ENCODE assay signal across 19 mouse cellular contexts in genomic region chr2:15538643-15539042, GRCm38 (mm10). TPM values are rescaled to one million over a fixed set of nuclear protein-coding genes. Genes with fewer than 3 reads are reported as not detected.
A peak's percentile ranks its signal among the peaks of the same experiment; 100 is the strongest.
DNase-seq lines count a peak whose midpoint lies in the region; ATAC-seq lines count a peak whose summit lies in the region.
"Had no signal": no experiment of that assay in that cellular context is flagged by ENCODE, and none has a peak within 500 bp of the region (broad histone marks: within the 10 kb centered on the region; RNA-seq: fewer than 3 reads in every experiment).

No protein-coding gene starts in this region.

- H3K4me3 ChIP-seq in heart, embryonic 12.5 days = no peak overlapping the region
- no peak overlapping the region for H3K4me3 ChIP-seq in midbrain, embryonic 13.5 days (replicated peaks)
- H3K4me3 ChIP-seq: hindbrain, embryonic 15.5 days; layer of hippocampus, adult 2 months; left cerebral cortex, adult 2 months; limb, embryonic 13.5 days; midbrain, embryonic 10.5 days had no signal

- no peaks in the 10 kb centered on the region for H3K4me1 ChIP-seq in heart, embryonic 12.5 days (replicated peaks)
- H3K4me1 ChIP-seq in midbrain, embryonic 13.5 days (replicated peaks) = no peaks in the 10 kb centered on the region
- H3K4me1 ChIP-seq: hindbrain, embryonic 15.5 days; limb, embryonic 13.5 days; midbrain, embryonic 10.5 days had no signal

- H3K36me3 ChIP-seq in heart, embryonic 12.5 days = no peaks in the 10 kb centered on the region
- H3K36me3 ChIP-seq in midbrain, embryonic 13.5 days = no peaks in the 10 kb centered on the region
- H3K36me3 ChIP-seq: G1E; hindbrain, embryonic 15.5 days; limb, embryonic 13.5 days; midbrain, embryonic 10.5 days had no signal

- H3K4me2 ChIP-seq in heart, embryonic 12.5 days = no peak overlapping the region
- no peak overlapping the region for H3K4me2 ChIP-seq in midbrain, embryonic 13.5 days (replicated peaks)
- H3K4me2 ChIP-seq: hindbrain, embryonic 15.5 days; limb, embryonic 13.5 days had no signal

- H3K9me3 ChIP-seq in heart, embryonic 12.5 days (replicated peaks) = no peaks in the 10 kb centered on the region
- H3K9me3 ChIP-seq in midbrain, embryonic 13.5 days = no peaks in the 10 kb centered on the region
- H3K9me3 ChIP-seq: G1E; hindbrain, embryonic 15.5 days; limb, embryonic 13.5 days; midbrain, embryonic 10.5 days had no signal

- intact Hi-C loops in heart, postnatal 25 days (cut with DNase I) = no loop called here
- intact Hi-C loops in heart, postnatal 10 days (cut with DNase I) = no loop called here

- DNase-seq in heart, postnatal 25 days (ENCODE audit: low spot score) = no peak
- peak; percentile 2 for DNase-seq in retina, postnatal 1 day
- DNase-seq in retina, embryonic 14.5 days (ENCODE audit: low spot score) = no peak
- peak; percentile 16 to 32 for DNase-seq in heart, postnatal 10 days
- no peak for DNase-seq in embryo, embryonic 9.5 days (ENCODE audit: extremely low spot score)
- DNase-seq in embryo, embryonic 10 days (ENCODE audit: low spot score) = no peak
- DNase-seq: adrenal gland, postnatal 25 days; cerebellum, postnatal 14 days; gastrocnemius, postnatal 36 days; kidney, adult 2 months; liver, postnatal 0 days had no signal

- no peak overlapping the region; the same call in 1 of the 2 replicates for H3K27ac ChIP-seq in heart, embryonic 12.5 days (ENCODE audit: poor library complexity, severe bottlenecking)
- no peak overlapping the region for H3K27ac ChIP-seq in midbrain, embryonic 13.5 days
- H3K27ac ChIP-seq: hindbrain, embryonic 15.5 days; layer of hippocampus, adult 2 months; left cerebral cortex, adult 2 months; limb, embryonic 13.5 days; midbrain, embryonic 10.5 days had no signal

- WGBS in heart, embryonic 12.5 days = 56% methylated on average over 1 of the region's 1 CpGs
- WGBS in midbrain, embryonic 13.5 days = 61% methylated on average over 1 of the region's 1 CpGs

- no peaks in the 10 kb centered on the region for H3K27me3 ChIP-seq in heart, embryonic 12.5 days (replicated peaks)
- H3K27me3 ChIP-seq in midbrain, embryonic 13.5 days = no peaks in the 10 kb centered on the region
- H3K27me3 ChIP-seq: hindbrain, embryonic 15.5 days; limb, embryonic 13.5 days had no signal

- peak; percentile 53 for ATAC-seq in heart, embryonic 12.5 days (ENCODE audit: insufficient number of reproducible peaks, low FRiP score)
- ATAC-seq in midbrain, embryonic 13.5 days = no peak
- ATAC-seq: liver, postnatal 0 days had no signal

- H3K9ac ChIP-seq in heart, embryonic 12.5 days = no peak overlapping the region
- H3K9ac ChIP-seq in midbrain, embryonic 13.5 days (replicated peaks) = no peak overlapping the region
- H3K9ac ChIP-seq: hindbrain, embryonic 15.5 days; limb, embryonic 13.5 days; liver, postnatal 0 days had no signal

RNA-seq across cellular contexts. Expression of gene Malrd1, which starts 12.4 kb away (rescaled TPM):
- polyA plus RNA-seq in heart, embryonic 12.5 days (2016; fragmentation: Nextera tagmentation; extraction: Ambion mirVana) = not detected in 2 replicates
- total RNA-seq in heart, postnatal 25 days (2021) = not detected
- total RNA-seq in heart, postnatal 10 days (2021) = not detected
- 0.09 and 0.12 TPM in 2 replicates for polyA plus RNA-seq in midbrain, embryonic 13.5 days (2015; fragmentation: Nextera tagmentation; extraction: Ambion mirVana)
- total RNA-seq: adrenal gland, postnatal 25 days; gastrocnemius, postnatal 36 days; layer of hippocampus, adult 2 months; left cerebral cortex, adult 2 months had no signal
- polyA plus RNA-seq: G1E; liver, postnatal 0 days; midbrain, embryonic 10.5 days had no signal

Comparison
In these comparisons a context has a peak if more than half of its experiments do, and no peak if none do; other contexts are left out.
1. DNase-seq: peak in retina, postnatal 1 day (single experiment) and heart, postnatal 10 days (2 of 2); none in heart, postnatal 25 days (single experiment), retina, embryonic 14.5 days (single experiment), embryo, embryonic 9.5 days (single experiment) and embryo, embryonic 10 days (single experiment).